Mouse (Mus musculus) induced T-regulatory cell, adult 2 months (primary cell): Measurements from ENCODE around the gene BC107364.
"Not testable (repeated sequence)": the region's sequence is repeated elsewhere in the genome, so short reads cannot be mapped to it uniquely, and the experiment has no call there.

Source experiments
- DNase-seq: peaks from one replicate; pipeline ENCODE4 v3.0.0-alpha.2; 2012; ENCODE audit warnings: low read depth

The BC107364 gene

GRCm38 (mm10) chr3:96486064-96486827, 34.1 kb upstream of the BC107364 start:
- DNase-seq: not testable (repeated sequence)

DNA sequence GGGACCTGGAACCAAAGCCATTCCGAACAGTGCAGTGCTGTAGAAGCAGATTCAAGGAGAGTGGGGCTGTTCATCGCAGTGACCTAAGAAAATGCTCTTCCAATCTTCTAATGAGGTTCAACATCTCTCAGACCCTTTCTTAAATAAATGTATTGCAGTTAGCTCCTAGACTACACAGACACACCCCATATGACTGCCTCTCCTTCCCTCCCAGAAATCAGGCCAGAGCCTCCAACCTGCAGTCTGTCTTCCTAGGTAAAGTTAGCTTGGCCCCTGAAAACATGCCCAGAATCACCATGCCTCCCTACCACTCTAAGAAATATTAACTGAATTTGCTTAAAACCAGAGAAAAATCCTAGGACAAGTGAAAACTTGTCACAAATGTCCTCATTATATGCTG, 33.3 kb upstream of the BC107364 start:
- DNase-seq: peak; percentile 32

DNA sequence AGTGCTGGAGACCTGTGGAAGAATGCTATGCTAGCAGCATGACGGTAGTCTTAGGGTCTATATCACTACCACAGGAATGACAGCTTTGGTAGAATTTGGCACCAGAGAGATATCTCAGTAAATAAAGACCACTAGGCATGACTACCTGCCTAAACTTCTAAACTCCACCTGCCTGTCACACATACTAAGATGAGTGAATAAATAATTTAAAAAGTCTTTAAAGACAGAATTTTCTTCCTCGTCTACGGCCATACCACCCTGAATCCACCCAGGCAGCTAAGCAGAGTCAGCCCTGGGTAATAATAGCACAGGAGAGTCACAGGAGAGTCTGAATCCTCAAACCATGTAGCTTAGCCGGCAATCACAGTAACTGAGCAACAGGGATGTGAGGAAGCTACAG, 32.8 kb upstream of the BC107364 start:
- no peak for DNase-seq

GRCm38 (mm10) chr3:96483946-96484345, 31.8 kb upstream of the BC107364 start:
- DNase-seq: no peak

GRCm38 (mm10) chr3:96483044-96483443, 30.9 kb upstream of the BC107364 start:
- not testable (repeated sequence) for DNase-seq

- no peak for DNase-seq
These were observed 30.3 kb upstream of the BC107364 start for GRCm38 (mm10) chr3:96482451-96482850.

DNA sequence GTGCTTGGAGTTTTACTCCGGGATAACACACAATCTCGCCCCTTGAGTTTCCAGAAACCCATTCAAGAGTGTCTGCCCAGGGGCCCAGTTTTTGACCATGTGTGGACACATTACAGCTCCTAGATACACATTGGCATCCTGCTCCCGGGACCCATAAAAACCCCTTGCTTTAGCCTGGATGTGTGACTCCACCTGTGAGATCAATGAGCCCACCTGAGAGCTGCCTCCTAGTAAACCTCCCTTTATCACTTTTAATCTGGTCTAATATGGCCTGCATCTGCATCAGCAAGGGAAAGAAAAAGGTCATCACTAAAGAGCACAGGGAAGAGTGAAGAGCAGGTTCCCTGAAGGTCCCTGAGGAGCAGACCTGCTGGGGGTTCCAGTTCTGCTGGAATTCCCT, 29.8 kb upstream of the BC107364 start:
- no peak for DNase-seq

DNA sequence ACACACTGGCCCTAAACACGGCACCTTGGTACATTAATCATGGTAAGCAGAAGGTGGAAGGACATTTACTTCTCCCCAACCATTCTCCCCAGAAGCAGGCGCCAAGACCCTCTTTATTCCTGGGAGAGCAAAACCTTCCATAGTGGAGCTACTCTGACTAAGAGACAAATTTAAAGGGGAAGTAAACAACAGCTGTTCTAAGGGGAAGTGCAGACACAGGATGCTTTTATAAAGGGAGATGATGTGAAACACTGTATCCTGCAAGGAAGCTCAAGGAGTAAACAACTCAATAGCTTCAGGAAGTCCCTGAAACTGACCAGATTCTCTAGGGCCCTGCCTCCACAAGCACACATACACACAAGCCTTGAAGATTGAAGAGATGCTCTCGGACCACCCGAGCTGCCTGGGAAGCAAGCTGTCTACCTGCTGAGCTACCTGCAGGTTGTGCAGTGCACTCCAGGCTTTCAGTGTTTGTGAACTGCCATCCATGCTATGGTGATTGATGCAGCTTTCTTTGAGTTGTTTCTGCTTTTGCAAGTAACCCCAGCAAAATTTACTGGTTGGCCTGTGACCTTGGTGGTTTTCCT, 28.7 kb upstream of the BC107364 start:
- peak; percentile 7 for DNase-seq

- peak; percentile 23 for DNase-seq
These were observed 27.1 kb upstream of the BC107364 start for GRCm38 (mm10) chr3:96479249-96479648.

DNA sequence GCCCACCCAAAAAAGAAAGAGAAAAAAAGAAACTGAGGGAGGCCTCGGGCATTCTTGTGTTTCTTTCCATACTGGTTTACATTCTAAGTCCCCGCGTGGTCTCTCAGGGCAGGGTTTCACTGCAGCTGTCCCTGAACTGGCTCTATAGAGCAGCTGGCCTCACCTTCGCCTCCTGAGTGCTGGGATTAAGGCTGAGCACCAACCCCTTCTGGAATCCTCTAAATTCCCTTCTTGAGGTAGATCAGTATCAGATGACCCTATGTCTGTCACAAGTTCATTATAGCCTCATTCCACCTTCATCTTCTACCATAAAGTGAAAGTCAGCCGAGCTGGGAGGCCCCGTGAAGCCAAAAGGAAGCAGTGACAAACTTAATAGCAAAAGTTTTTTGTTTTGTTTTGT, 25.5 kb upstream of the BC107364 start:
- no peak for DNase-seq

DNA sequence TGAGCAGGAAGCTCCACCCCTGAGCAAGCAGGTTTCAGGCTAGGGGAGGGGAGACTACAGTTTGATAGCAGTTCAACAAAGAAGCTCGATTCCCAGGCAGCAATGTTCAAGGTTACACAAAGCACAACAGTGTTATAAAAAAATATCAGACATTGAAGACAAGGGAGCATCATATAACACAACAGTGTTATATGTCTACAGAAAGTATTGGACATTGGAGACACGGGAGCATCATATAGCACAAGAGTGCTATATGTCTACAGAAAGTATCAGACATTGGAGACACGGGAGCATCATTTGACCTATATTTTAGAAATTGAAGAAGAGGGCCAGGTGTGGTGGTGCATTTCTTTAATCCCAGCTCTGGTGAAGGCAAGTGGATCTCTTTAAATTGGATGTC, 25.0 kb upstream of the BC107364 start:
- peak; percentile 20 for DNase-seq

- peak; percentile 28 for DNase-seq
These were observed 23.0 kb upstream of the BC107364 start for GRCm38 (mm10) chr3:96474909-96475655.

GRCm38 (mm10) chr3:96473556-96473955, 21.4 kb upstream of the BC107364 start:
- DNase-seq: not testable (repeated sequence)

GRCm38 (mm10) chr3:96472066-96472465, 20.0 kb upstream of the BC107364 start:
- DNase-seq: no peak

- DNase-seq: no peak
These were observed 17.5 kb upstream of the BC107364 start for GRCm38 (mm10) chr3:96469626-96470025.

DNA sequence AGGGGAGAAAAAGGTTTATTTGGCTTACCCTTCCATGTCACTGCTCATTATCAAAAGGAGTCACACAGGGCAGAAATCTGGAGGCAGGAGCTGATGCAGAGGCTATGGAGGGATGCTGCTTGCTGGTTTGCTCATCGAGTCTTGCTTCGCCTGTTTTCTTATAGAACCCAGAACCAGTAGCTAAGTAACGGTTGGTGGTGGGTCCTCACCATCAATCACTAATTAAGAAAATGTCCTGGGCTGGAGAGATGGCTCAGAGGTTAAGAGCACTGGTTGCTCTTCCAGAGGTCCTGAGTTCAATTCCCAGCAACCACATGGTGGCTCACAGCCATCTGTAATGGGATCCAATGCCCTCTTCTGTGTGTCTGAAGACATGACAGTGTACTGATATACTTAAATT, 16.2 kb upstream of the BC107364 start:
- DNase-seq: not testable (repeated sequence)

DNA sequence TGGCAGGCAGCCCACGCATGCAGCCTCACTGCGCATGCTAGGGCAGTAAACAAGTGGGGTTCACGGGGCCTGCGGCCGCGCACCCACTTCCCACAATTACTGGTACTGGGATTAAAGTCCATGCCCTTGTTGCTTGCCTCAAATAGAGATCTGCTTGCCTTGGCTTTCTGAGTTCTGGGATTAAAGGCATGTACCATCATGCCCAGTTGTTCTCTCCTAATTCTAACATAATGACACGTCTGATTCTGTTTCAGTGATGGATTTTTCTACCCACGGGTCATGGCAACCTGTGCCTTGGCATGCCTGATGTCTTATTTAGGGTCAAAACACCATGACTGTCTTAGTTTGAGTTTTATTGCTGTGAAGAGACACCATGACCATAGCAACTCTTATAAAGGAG, 15.5 kb upstream of the BC107364 start:
- DNase-seq: no peak

DNA sequence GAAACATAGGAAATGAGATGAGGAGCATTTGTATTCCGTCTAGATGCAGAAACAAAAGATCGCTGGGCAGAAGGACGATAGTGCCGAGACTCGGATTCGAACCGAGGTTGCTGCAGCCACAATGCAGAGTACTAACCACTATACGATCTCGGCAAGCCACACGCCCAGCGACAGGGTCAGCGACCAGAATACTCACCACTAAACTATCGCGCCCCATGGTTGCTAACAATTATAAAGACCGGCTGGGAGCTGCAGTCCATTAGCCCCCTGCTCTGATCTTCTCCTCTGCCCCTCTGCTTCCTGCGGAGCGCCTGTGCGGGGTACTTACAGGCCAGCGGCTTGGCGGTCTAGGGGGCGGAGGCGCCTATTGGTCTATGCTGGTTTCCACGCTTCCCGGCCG, 11.8 kb upstream of the BC107364 start:
- DNase-seq: no peak

DNA sequence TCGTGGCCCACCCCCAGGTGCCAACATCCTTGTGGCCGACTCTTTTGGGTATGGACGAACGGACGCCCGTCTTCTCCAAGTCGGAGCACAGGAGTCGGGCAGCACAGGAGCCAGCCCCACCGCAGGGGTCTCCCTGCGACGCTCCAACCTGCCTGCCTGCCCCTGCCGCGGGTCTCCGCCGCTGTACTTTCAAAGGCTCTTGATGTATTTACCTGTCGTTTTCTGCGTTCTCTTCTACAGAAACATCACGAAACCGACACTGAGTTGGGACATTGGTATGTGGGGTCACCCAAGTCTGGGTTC, 8.4 kb upstream of the BC107364 start:
- not testable (repeated sequence) for DNase-seq

DNA sequence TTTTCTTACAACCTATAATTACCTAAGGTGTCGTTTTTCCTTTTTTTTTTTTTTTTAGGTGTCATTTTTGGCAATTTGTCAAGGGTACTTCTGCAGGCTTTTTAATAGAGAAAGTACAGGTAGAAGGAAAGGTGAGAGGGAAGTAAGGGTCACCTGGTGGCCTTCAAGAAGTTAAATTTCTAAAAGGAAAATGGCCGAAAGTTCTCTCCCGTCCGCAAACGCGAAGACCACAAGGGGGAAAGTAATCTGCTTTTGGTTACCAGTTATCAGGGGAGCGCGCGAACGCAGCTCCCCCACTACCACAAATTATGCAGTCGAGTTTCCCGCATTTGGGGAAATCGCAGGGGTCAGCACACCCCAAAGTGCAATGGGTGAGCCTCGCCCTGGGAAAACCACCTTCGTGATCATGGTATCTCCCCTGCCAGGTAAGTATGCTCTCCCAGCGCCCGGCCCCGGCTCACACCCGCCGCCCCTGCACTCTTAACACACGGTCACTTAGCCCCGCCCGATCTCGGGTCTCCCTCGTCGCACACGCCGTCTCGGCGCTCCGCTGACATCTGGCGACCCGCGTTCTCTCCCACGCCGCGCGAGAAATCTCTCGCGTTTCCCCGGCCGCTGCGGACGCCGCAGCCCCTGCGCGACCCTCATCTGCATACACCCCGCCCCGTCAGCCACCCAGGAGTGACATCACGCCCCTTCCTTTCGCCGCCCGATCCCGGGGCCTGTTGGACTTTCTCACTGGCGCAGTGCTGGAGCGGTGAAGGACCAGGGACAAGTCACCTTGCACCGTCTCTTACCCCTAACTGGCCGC, 7.9 kb upstream of the BC107364 start:
- not testable (repeated sequence) for DNase-seq

DNA sequence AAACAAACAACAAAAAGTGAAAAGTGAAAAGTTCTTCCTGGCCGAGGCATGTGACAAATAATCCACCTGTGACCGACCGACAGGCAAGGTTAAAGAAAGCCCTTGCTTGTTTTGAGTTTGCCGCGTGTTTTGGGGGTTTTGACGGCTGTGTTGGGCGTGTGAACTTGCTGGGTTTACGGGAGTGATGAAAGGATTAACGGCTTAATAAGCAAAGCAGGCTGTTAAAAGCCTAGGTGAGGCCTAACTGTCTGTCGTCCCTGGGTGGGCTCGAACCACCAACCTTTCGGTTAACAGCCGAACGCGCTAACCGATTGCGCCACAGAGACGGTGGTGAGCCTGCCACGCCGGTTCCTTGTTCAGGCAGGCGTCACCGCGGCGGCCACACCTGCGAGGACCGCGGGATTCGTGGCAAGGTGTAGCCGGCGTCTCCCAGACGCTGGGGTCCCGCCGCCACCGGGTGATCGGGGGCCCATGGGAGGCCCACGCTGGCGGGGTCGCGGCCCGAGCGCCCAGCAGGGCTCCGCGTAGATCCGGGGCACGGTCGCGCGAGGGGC, 6.9 kb upstream of the BC107364 start:
- not testable (repeated sequence) for DNase-seq

DNA sequence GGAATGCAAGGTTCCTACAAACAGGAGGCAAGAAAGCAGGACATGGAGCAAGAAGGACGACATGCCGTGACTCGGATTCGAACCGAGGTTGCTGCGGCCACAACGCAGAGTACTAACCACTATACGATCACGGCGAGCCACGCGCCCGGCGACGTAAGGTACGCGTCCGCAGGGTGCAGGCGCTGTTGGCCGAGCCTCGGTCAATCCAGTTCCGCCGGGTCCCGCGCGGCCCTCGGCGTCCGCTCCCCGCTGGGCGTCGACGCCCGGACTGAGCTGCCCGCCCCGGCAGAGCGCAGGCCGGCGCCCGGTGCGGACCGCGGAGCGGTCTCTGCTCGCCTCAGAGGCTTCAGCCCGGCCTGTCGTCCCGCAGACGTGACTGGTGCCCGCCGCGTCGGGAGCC, 5.9 kb upstream of the BC107364 start:
- DNase-seq: not testable (repeated sequence)
